Mouse (Mus musculus) ES-E14 (cell line): Measurements from ENCODE around the gene Scoc. TPM values are rescaled to one million over a fixed set of nuclear protein-coding genes. Genes with fewer than 3 reads are reported as not detected.
A peak's percentile ranks its signal among the peaks of the same experiment; 100 is the strongest.

Experiments
- DNase-seq: peaks from one replicate; pipeline ENCODE4 v3.0.0-alpha.2; 2013; ENCODE audit warnings: low read depth, low spot score
- H3K27ac ChIP-seq: 2 replicates; pipeline ENCODE4 v1.5.1; 2012; ENCODE audit warnings: low read depth, mild to moderate bottlenecking, low read length, moderate library complexity, mixed read lengths; ENCODE audit not compliant: poor library complexity, insufficient read depth, severe bottlenecking
- H3K36me3 ChIP-seq: 2 replicates; pipeline ENCODE4 v1.6.1; 2012; ENCODE audit warnings: mild to moderate bottlenecking, low read length, moderate library complexity, mixed read lengths; ENCODE audit not compliant: control insufficient read depth, poor library complexity, insufficient read depth, severe bottlenecking
- H3K4me1 ChIP-seq, 2 experiments: fragments of 150-350 bp in 1 of 2; sonication (generic) in 1 of 2; 2 replicates each; pipeline ENCODE4 v1.6.1; 2012; ENCODE audit warnings: low read length in 2 of 2, mild to moderate bottlenecking in 1 of 2, mixed read lengths in 1 of 2; ENCODE audit not compliant: control insufficient read depth in 2 of 2, insufficient read depth in 2 of 2, poor library complexity in 1 of 2
- H3K4me3 ChIP-seq, 2 experiments: fragments of 150-350 bp in 1 of 2; sonication (generic) in 1 of 2; 2 replicates each; pipeline ENCODE4 v1.5.1; 2012; ENCODE audit warnings: low read length in 2 of 2, low read depth in 1 of 2, mild to moderate bottlenecking in 1 of 2, mixed read lengths in 1 of 2; ENCODE audit not compliant: insufficient read depth in 1 of 2, poor library complexity in 1 of 2, severe bottlenecking in 1 of 2
- H3K9ac ChIP-seq: 2 replicates; pipeline ENCODE4 v1.6.1; 2012; ENCODE audit warnings: low read depth, mild to moderate bottlenecking, low read length, mixed read lengths; ENCODE audit not compliant: poor library complexity, insufficient read depth, severe bottlenecking
- H3K9me3 ChIP-seq: fragments of 150-350 bp; sonication (generic); 2 replicates; pipeline ENCODE4 v1.6.1; 2012; ENCODE audit warnings: low read depth, mild to moderate bottlenecking, low read length; ENCODE audit not compliant: control insufficient read depth, insufficient read depth
- CHD2 ChIP-seq: IDR thresholded peaks from 2 replicates; pipeline ENCODE4 v1.6.1; 2014; ENCODE audit warnings: mild to moderate bottlenecking, low read depth, low read length, inconsistent platforms
- HCFC1 ChIP-seq: IDR thresholded peaks from 2 replicates; pipeline ENCODE4 v1.6.1; 2012; ENCODE audit warnings: low read length, inconsistent platforms, borderline replicate concordance; ENCODE audit not compliant: insufficient read depth
- MAFK ChIP-seq: IDR thresholded peaks from 2 replicates; pipeline ENCODE4 v1.6.1; 2014; ENCODE audit warnings: mild to moderate bottlenecking, low read depth, low read length, inconsistent platforms; ENCODE audit not compliant: insufficient read depth
- ZC3H11A ChIP-seq: IDR thresholded peaks from 2 replicates; pipeline ENCODE4 v1.6.1; 2012; ENCODE audit warnings: low read depth, mild to moderate bottlenecking, inconsistent platforms, low read length, borderline replicate concordance
- ZNF384 ChIP-seq: IDR thresholded peaks from 2 replicates; pipeline ENCODE4 v1.6.1; 2012; ENCODE audit warnings: low read depth, low read length, inconsistent platforms
- in situ Hi-C, 2 experiments: fragments of 600-800 bp; cut with MboI; formaldehyde crosslinking; loops; one replicate each; pipeline ENCODE4 v1.15.1; 2025; ENCODE audit warnings: low sequenced_read_pairs in 2 of 2, inconsistent platforms in 1 of 2; ENCODE audit not compliant: unreplicated experiment in 2 of 2
- total RNA-seq: library from RNA; depleted of rRNA; stranded (reverse); fragments of 300-350 nt; gene quantifications from 2 replicates; pipeline ENCODE4 v1.2.3, GENCODE M21; 2012

The Scoc gene
- total RNA-seq, 1 experiment: 76.5 TPM

- Histone ChIP-seq H3K4me1 (no peaks in the 10 kb centered on the region; a peak in 1 of 4 replicates), H3K9me3 (no peaks in the 10 kb centered on the region), H3K36me3 (no peaks in the 10 kb centered on the region), H3K27ac (no peak overlapping the region), H3K4me3 (0 out of 4 replicates have a peak overlapping the region, but pooled peaks of 1 of the 2 experiments have one; percentile 5), H3K9ac (no peak overlapping the region)
- TF ChIP-seq MAFK (no peak), CHD2 (no peak), ZC3H11A (no peak), HCFC1 (no peak), ZNF384 (no peak)
- in situ Hi-C loops: no loop called here
- no peak for DNase-seq
Measured at GRCm38 (mm10) chr8:83408496-83408895, 49.7 kb downstream of the Scoc start.

- TF ChIP-seq HCFC1 (no peak), ZC3H11A (peak; percentile 66; the same call in 1 of the 2 replicates), MAFK (no peak), ZNF384 (no peak)
- no peak overlapping the region for H3K9ac ChIP-seq
- in situ Hi-C loops: no loop called here
- H3K36me3 ChIP-seq: no peaks in the 10 kb centered on the region
- DNase-seq: no peak
- H3K9me3 ChIP-seq: no peaks in the 10 kb centered on the region
- H3K4me3 ChIP-seq: no peak overlapping the region
- no peaks in the 10 kb centered on the region; a peak in 1 of 4 replicates for H3K4me1 ChIP-seq
- H3K27ac ChIP-seq: no peak overlapping the region
Measured at GRCm38 (mm10) chr8:83406836-83407235, 51.4 kb downstream of the Scoc start.

GRCm38 (mm10) chr8:83405548-83405947 is 52.6 kb downstream of the Scoc start:
- Histone ChIP-seq H3K4me1 (no peaks in the 10 kb centered on the region; a peak in 1 of 4 replicates), H3K36me3 (no peaks in the 10 kb centered on the region), H3K9ac (no peak overlapping the region), H3K27ac (no peak overlapping the region), H3K4me3 (no peak overlapping the region), H3K9me3 (no peaks in the 10 kb centered on the region)
- no peak for TF ChIP-seq MAFK
- no peak for TF ChIP-seq ZC3H11A
- no peak for TF ChIP-seq HCFC1
- TF ChIP-seq CHD2: no peak
- no peak for TF ChIP-seq ZNF384
- in situ Hi-C loops: no loop called here
- no peak for DNase-seq

DNA sequence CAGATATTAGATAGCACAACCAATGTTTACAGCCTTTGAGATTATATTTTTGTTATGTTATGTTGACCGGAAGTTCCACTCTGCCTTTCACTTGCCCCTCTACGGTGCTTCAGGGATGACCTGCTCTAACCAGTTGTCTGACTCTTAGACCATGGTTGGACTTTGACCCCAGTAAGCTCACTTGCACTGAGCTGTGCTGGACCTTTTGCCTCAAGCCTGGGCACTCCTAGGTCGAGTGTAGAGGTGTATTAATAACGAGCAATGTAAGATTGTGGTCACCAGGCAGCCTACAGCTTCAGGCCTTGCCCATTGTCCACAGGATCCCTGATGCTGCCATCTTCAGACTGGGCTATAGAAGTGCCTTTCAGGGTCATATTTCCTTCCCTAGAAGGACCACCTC is 60.5 kb downstream of the Scoc start:
- no peaks in the 10 kb centered on the region for H3K9me3 ChIP-seq
- H3K9ac ChIP-seq: no peak overlapping the region
- H3K27ac ChIP-seq: no peak overlapping the region
- H3K36me3 ChIP-seq: no peaks in the 10 kb centered on the region
- H3K4me1 ChIP-seq: peaks cover 0 to 11% of the 10 kb centered on the region in 2 experiments; a peak in 2 of 4 replicates
- no peak for DNase-seq
- in situ Hi-C loops: no loop called here
- no peak overlapping the region for H3K4me3 ChIP-seq
- no peak for TF ChIP-seq HCFC1
- no peak for TF ChIP-seq CHD2
- no peak for TF ChIP-seq ZC3H11A
- no peak for TF ChIP-seq MAFK
- TF ChIP-seq ZNF384: no peak

- Histone ChIP-seq H3K9ac (no peak overlapping the region), H3K36me3 (no peaks in the 10 kb centered on the region), H3K9me3 (no peaks in the 10 kb centered on the region), H3K27ac (no peak overlapping the region), H3K4me1 (peaks cover 0 to 13% of the 10 kb centered on the region in 2 experiments; a peak in 2 of 4 replicates), H3K4me3 (no peak overlapping the region)
- in situ Hi-C loops: no loop called here
- TF ChIP-seq CHD2 (no peak), MAFK (no peak)
- DNase-seq: no peak
Measured at GRCm38 (mm10) chr8:83396680-83397079, 61.5 kb downstream of the Scoc start.
